Mouse (Mus musculus) midbrain, embryonic 14.5 days (tissue): Measurements from ENCODE around the gene Eef1akmt3. TPM values are rescaled to one million over a fixed set of nuclear protein-coding genes. Genes with fewer than 3 reads are reported as not detected.
A peak's percentile ranks its signal among the peaks of the same experiment; 100 is the strongest.

Experiments
- ATAC-seq: fragments of 200-750 bp; cut with Nextera tagmentation; 2 replicates; pipeline ENCODE4 v1.8.0; 2017; ENCODE audit warnings: moderate number of reproducible peaks, moderate library complexity; ENCODE audit not compliant: low FRiP score, low TSS enrichment
- DNase-seq: peaks from one replicate; pipeline ENCODE4 v3.0.0-alpha.2; 2015
- H3K27ac ChIP-seq: fragments of 300-500 bp; sonication (generic); replicated peaks from 2 replicates; pipeline ENCODE4 v1.5.1; 2014; ENCODE audit warnings: mild to moderate bottlenecking, low read depth, low read length, moderate library complexity
- H3K27me3 ChIP-seq: fragments of 300-500 bp; sonication (generic); 2 replicates; pipeline ENCODE4 v1.6.1; 2014; ENCODE audit warnings: low read length, control low read depth, mixed read lengths; ENCODE audit not compliant: control insufficient read depth, insufficient read depth
- H3K36me3 ChIP-seq: fragments of 300-500 bp; sonication (generic); 2 replicates; pipeline ENCODE4 v1.6.1; 2014; ENCODE audit warnings: low read length, control low read depth; ENCODE audit not compliant: control insufficient read depth, insufficient read depth
- H3K4me1 ChIP-seq: fragments of 300-500 bp; sonication (generic); 2 replicates; pipeline ENCODE4 v1.6.1; 2014; ENCODE audit warnings: mild to moderate bottlenecking, antibody characterized with exemption, low read length, control low read depth; ENCODE audit not compliant: control insufficient read depth, insufficient read depth
- H3K4me2 ChIP-seq: fragments of 300-500 bp; sonication (generic); 2 replicates; pipeline ENCODE4 v1.6.1; 2014; ENCODE audit warnings: mild to moderate bottlenecking, low read length, moderate library complexity
- H3K4me3 ChIP-seq: fragments of 300-500 bp; sonication (generic); replicated peaks from 2 replicates; pipeline ENCODE4 v1.5.1; 2014; ENCODE audit warnings: low read depth, low read length
- H3K9ac ChIP-seq: fragments of 300-500 bp; sonication (generic); replicated peaks from 2 replicates; pipeline ENCODE4 v1.6.1; 2014; ENCODE audit warnings: mild to moderate bottlenecking, low read length, moderate library complexity
- H3K9me3 ChIP-seq: fragments of 300-500 bp; sonication (generic); 2 replicates; pipeline ENCODE4 v1.6.1; 2016; ENCODE audit warnings: low read length, control low read depth, mixed read lengths; ENCODE audit not compliant: control insufficient read depth
- WGBS: fragments of 180-500 bp; shearing (Covaris S2); extraction: QIAGEN DNeasy Blood & Tissue Kit; methylation state at CpG from one replicate; pipeline ENCODE4 v1.1.7; 2014; 5-methylcytosine and 5-hydroxymethylcytosine counted together
- polyA plus RNA-seq: library from polyadenylated mRNA; unstranded; fragments of >200 nt; fragmentation: Nextera tagmentation; extraction: Ambion mirVana; gene quantifications from 2 replicates; pipeline ENCODE4 v1.2.1, GENCODE M21; 2014

The Eef1akmt3 gene
- polyA plus RNA-seq, 1 experiment from 2014 or later: 0.22 TPM

DNA sequence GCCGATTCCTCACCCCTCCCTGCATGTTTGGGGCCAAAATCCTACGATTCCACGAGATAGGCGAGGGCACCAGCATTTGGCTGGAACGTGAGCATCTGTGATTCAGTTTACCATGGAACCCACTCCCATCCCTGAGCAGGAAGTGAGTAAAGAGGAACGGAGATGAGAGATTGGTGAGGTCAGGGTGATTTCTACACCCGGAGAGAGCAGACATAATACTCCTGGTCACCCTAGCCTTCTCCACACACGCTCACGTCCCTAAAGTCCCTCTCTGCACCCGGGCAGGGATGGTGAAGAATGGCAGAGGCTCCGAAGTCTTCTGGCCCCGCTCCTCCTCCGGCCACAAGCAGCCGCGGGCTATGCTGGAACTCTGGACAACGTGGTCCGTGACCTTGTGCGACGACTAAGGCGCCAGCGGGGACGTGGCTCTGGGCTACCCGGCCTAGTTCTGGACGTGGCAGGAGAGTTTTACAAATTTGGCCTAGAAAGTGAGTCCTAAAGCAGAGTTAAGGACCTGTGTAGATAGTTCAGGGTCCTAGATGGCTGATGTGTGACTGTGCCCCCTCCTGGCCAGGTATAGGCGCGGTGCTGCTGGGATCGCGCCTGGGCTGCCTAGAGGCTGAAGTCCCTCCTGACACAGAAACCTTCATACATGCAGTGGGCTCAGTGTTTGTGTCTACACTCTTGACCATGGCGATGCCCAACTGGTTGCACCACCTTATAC, 8.2 kb upstream of the Eef1akmt3 start:
- Histone ChIP-seq H3K4me3 (no peak overlapping the region), H3K27ac (no peak overlapping the region), H3K9me3 (no peaks in the 10 kb centered on the region), H3K4me1 (no peaks in the 10 kb centered on the region), H3K9ac (no peak overlapping the region), H3K4me2 (no peak overlapping the region), H3K27me3 (peaks cover 41% of the 10 kb centered on the region), H3K36me3 (peaks cover 18% of the 10 kb centered on the region)
- 3% methylated on average over 29 of the region's 29 CpGs for WGBS
- DNase-seq (no peak), ATAC-seq (no peak)

DNA sequence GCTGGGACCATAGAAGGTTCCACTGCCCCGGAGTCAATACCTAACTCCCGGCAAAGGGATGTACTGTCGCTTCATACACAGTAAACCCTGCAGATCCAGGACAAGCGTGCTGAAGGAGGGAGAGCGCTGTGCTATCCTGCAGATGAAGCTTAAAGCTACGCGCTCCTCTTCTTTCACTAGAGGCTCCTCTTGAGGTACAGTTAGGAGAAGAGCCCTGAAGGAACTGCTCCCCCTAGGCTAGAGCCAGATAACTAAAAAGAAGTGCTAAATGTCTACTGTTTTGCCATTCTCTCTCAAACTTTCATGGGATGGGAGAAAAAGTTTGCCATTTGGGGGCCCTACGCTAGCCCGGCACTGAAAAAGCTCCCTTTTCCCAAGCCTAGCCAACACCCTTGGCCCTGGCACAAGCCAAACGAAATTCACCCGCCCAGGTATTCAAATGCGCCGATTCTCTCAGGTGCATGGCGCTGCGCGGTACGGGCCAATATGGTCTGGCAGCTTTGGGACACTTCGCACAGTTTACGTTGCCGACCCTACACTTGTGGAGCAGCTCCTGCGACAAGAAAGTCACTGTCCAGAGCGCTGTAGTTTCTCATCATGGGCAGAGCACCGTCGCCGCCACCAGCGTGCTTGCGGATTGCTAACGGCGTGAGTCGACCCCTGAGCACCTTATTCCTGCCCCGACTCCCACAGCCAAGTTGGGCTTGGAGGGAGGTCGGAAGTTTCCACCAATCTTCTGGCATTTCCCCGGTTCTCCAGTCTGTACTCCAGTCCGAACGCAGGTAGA, 7.5 kb upstream of the Eef1akmt3 start:
- H3K4me3 ChIP-seq: no peak overlapping the region
- H3K36me3 ChIP-seq: peaks cover 10% of the 10 kb centered on the region
- 4% methylated on average over 35 of the region's 35 CpGs for WGBS
- no peaks in the 10 kb centered on the region for H3K9me3 ChIP-seq
- ATAC-seq (no peak), DNase-seq (no peak)
- H3K27me3 ChIP-seq: peaks cover 41% of the 10 kb centered on the region
- no peak overlapping the region for H3K27ac ChIP-seq
- no peak overlapping the region for H3K9ac ChIP-seq
- H3K4me1 ChIP-seq: no peaks in the 10 kb centered on the region
- H3K4me2 ChIP-seq: no peak overlapping the region

DNA sequence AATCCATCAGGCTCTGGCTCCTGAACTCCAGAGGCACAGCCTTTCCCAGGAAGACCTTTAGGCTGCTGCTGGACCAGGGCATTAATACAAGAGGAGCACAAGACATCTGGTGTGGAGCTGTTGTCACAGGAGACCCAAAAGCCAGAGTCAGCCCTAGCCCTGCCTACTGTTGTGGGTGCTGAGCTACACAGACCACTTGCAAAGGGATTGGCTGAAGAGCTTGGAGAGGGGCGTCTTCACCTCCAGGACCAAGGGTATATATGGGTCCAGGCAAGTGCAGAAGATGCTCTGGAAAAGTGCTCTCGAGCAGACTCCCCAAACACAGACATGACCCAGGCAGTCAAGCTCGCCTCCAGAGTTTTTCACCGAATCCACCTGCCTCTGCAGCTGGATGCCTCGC, 6.6 kb upstream of the Eef1akmt3 start, which contains the start of gene Cyp27b1:
Gene Cyp27b1 (plus strand): TSS at position 297 of the 400 bp plus-strand sequence.
- Histone ChIP-seq H3K4me1 (no peaks in the 10 kb centered on the region), H3K9ac (no peak within 1 kb of the TSS), H3K27me3 (peaks cover 41% of the 10 kb centered on the region), H3K9me3 (no peaks in the 10 kb centered on the region), H3K27ac (no peak within 1 kb of the TSS), H3K36me3 (peaks cover 5% of the 10 kb centered on the region; the same call in 1 of the 2 replicates), H3K4me2 (no peak within 1 kb of the TSS), H3K4me3 (no peak within 1 kb of the TSS)
- no peak for ATAC-seq
- WGBS: 23% methylated on average over 5 of the region's 5 CpGs
- DNase-seq: no peak

DNA sequence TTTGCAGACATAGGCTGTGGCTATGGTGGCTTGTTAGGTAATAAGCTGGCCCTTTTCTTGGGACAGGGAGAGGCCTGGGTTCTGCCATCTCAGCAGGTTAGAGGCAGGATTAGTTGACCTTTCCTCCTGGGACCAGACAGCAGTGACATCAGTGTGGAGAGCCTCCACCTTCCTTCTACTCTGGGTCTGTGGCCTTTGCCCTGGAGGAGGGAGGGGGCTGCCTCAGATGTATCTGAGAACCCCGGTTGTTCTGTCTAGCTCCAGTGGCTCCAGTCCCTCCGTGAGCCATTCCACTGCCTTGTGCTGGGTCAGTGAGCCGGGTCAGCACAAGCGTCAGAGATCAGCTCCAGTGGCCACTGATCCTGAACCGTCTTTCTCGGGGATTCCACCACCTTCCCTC, 1.9 kb upstream of the Eef1akmt3 start:
- Histone ChIP-seq H3K36me3 (no peaks in the 10 kb centered on the region), H3K27me3 (peaks cover 7% of the 10 kb centered on the region), H3K9me3 (no peaks in the 10 kb centered on the region), H3K4me3 (no peak overlapping the region), H3K9ac (no peak overlapping the region), H3K27ac (no peak overlapping the region), H3K4me2 (no peak overlapping the region), H3K4me1 (peaks cover 3% of the 10 kb centered on the region; the same call in 1 of the 2 replicates)
- ATAC-seq (no peak), DNase-seq (no peak)
- 41% methylated on average over 6 of the region's 6 CpGs for WGBS

DNA sequence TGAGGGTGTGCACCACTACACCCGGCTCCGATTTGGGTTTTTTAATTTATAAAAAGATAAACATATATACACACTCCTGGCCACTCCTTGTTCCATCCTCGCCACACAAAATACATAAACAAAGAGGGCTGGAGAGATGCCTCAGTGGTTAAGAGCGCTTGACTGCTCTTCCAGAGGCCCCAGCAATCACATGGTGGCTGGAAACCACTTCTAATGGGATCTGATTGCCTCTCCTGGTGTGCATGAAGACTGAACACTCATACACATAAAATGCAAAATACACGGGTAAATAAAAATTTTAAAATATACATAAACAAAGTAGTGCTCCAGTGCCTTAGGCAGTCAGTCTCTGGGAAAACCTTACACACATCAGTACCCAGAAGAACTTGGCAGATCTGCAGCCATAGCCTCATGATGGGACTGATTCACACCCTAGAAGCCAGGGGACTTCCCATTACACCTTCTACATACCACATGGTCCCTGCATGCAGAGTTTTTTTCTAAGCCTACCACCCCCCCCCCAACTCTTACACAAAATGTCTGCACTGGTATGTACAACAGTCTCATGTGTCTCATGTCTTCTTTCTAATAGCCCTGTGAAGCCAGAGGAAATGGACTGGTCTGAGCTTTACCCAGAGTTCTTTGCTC, 1.3 kb upstream of the Eef1akmt3 start:
- Histone ChIP-seq H3K9ac (peak overlapping the region; percentile 24; the same call in 1 of the 2 replicates), H3K4me1 (peaks cover 3% of the 10 kb centered on the region; the same call in 1 of the 2 replicates), H3K9me3 (no peaks in the 10 kb centered on the region), H3K36me3 (no peaks in the 10 kb centered on the region), H3K27ac (no peak overlapping the region), H3K4me3 (peak overlapping the region; percentile 65), H3K27me3 (peaks cover 1% of the 10 kb centered on the region), H3K4me2 (peak overlapping the region; percentile 77)
- no peak for ATAC-seq
- 18% methylated on average over 5 of the region's 5 CpGs for WGBS
- DNase-seq: no peak

DNA sequence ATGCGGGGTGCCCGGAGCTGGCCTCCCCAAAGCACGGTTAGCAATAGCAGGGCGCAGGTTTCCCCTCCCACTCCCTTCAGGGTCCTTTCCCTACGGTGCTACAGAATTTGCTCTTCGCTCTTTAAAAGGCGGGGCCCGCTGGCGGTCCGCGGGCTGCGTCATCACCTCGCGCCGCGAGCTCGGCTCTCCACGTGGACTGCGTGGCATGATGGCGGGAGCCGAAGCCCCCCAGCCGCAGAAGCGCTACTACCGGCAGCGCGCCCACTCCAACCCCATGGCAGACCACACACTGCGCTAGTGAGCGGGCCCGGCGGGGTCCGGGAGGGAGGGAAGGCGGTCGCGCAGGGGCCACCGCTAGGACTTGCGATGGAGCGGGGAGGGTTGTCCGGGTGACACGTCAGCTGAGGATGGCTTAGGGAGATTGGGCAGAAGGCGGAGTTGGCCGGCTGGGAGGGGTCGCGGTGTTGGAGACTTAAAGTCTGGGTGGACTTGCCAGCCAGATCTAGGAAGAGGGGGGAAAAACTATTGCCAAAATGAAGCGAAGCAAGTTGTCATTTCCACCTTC, 543 bp upstream of the Eef1akmt3 start:
- under 1% methylated on average over 44 of the region's 44 CpGs for WGBS
- H3K9ac ChIP-seq: peak overlapping the region; percentile 64

DNA sequence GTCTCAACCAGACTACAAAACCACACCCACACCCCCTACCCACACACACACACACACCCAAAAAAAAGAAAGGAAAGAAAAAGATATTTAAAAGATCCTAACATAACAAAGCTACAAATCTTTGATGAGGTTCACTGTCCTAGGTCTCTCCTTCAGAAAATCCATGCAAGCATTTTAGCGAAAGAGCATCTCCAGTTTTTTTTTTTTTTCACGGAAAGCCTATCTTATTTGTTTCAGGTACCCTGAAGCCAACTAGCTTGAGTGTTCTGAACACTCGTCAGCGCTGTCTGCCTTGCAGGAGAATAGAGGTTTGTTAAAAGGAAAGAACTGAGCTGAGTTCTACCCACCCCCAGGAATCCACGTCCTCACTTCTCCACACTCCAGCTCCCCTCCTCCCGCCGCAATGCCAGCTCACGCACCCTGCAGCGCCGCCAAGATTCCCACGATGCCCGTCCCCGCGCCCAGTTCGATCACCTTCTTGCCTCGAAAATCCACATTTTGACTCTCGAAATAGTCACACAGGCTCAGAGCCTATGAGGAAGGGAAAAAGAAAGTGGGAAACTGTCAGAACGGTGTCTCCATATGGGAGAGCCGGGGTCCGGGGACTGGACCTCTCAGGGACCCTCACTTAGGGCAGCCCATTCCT, 621 bp downstream of the Eef1akmt3 start:
- no peaks in the 10 kb centered on the region for H3K36me3 ChIP-seq
- H3K9ac ChIP-seq: peak overlapping the region; percentile 64
- 1% methylated on average over 20 of the region's 20 CpGs for WGBS
- H3K4me1 ChIP-seq: peaks cover 3% of the 10 kb centered on the region; the same call in 1 of the 2 replicates
- H3K4me3 ChIP-seq: peak overlapping the region; percentile 65
- peak overlapping the region; percentile 77 for H3K4me2 ChIP-seq
- no peaks in the 10 kb centered on the region for H3K9me3 ChIP-seq
- DNase-seq: peak; percentile 42
- no peaks in the 10 kb centered on the region; the same call in 1 of the 2 replicates for H3K27me3 ChIP-seq
- no peak overlapping the region for H3K27ac ChIP-seq
- ATAC-seq: peak; percentile 19; the same call in 1 of the 2 replicates

More for the DNA sequence above, 543 bp upstream of the Eef1akmt3 start:
- Histone ChIP-seq H3K4me3 (peak overlapping the region; percentile 65), H3K4me2 (peak overlapping the region; percentile 77), H3K27me3 (no peaks in the 10 kb centered on the region; the same call in 1 of the 2 replicates), H3K4me1 (peaks cover 3% of the 10 kb centered on the region; the same call in 1 of the 2 replicates), H3K36me3 (no peaks in the 10 kb centered on the region), H3K27ac (0 out of 2 replicates have a peak overlapping the region, but pooled peaks have one; percentile 26), H3K9me3 (no peaks in the 10 kb centered on the region)
- ATAC-seq (peak; percentile 86), DNase-seq (peak; percentile 97)

DNA sequence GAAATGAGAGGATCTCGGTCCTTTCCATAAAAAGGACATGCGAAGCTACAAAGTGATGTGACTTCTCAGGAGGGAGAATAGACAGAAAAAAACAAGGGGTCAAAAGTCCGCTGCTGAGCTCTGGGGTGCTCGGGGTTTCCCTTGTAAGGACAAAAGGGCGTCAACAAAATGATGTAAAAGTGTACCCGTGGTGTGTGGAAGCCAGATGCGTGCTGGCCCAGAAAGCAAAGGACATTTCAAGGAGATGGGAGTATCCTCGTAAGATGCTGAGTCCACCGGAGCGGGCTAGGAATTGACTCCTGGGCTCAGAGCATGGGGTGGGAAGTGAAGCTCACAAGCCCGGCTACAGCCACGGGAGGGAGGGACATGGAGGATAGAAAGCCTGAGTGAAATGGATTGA, 3.7 kb downstream of the Eef1akmt3 start:
- DNase-seq: no peak
- no peak overlapping the region for H3K4me3 ChIP-seq
- no peaks in the 10 kb centered on the region for H3K36me3 ChIP-seq
- no peak overlapping the region for H3K4me2 ChIP-seq
- no peak for ATAC-seq
- peaks cover 3% of the 10 kb centered on the region; the same call in 1 of the 2 replicates for H3K4me1 ChIP-seq
- WGBS: 72% methylated on average over 12 of the region's 12 CpGs
- H3K27ac ChIP-seq: no peak overlapping the region
- no peaks in the 10 kb centered on the region for H3K9me3 ChIP-seq
- H3K9ac ChIP-seq: no peak overlapping the region
- H3K27me3 ChIP-seq: no peaks in the 10 kb centered on the region; the same call in 1 of the 2 replicates
